In genomic region chr9:13807657-13808056, GRCm38 (mm10) we compare ENCODE assay signal across 22 mouse cellular contexts. TPM values are rescaled to one million over a fixed set of nuclear protein-coding genes. Genes with fewer than 3 reads are reported as not detected.
DNase-seq lines count a peak whose midpoint lies in the region; ATAC-seq and TF ChIP-seq lines count a peak whose summit lies in the region.
"Had no signal": no experiment of that assay in that cellular context is flagged by ENCODE, and none has a peak within 500 bp of the region (broad histone marks: within the 10 kb centered on the region; RNA-seq: fewer than 3 reads in every experiment).

No protein-coding gene starts in this region.

- H3K9ac ChIP-seq in lung, postnatal 0 days (replicated peaks; ENCODE audit: low read depth): no peak overlapping the region
- H3K9ac ChIP-seq in midbrain, embryonic 11.5 days (ENCODE audit: low read length): no peak overlapping the region
- no peak overlapping the region for H3K9ac ChIP-seq in midbrain, embryonic 16.5 days (ENCODE audit: low read depth, low read length)
- H3K9ac ChIP-seq in MEL (ENCODE audit: control insufficient read depth, low read depth, low read length, poor library complexity, severe bottlenecking): no peak overlapping the region

- ATAC-seq in lung, postnatal 0 days: peak; percentile 37; the same call in 1 of the 2 replicates
- ATAC-seq in midbrain, embryonic 11.5 days (ENCODE audit: low FRiP score): no peak
- no peak for ATAC-seq in midbrain, embryonic 16.5 days
- ATAC-seq: activated CD4-positive, CD25-positive, alpha-beta regulatory T cell, adult 4 months; CD4-positive, CD25-positive, alpha-beta regulatory T cell, adult 4 months; Patski had no signal

- peaks cover 23% of the 10 kb centered on the region for H3K36me3 ChIP-seq in lung, postnatal 0 days (ENCODE audit: insufficient read depth, low read length)
- peaks cover 26% of the 10 kb centered on the region for H3K36me3 ChIP-seq in midbrain, embryonic 11.5 days (ENCODE audit: control insufficient read depth, insufficient read depth, low read length)
- peaks cover 26% of the 10 kb centered on the region; the same call in 1 of the 2 replicates for H3K36me3 ChIP-seq in midbrain, embryonic 16.5 days (ENCODE audit: control insufficient read depth, insufficient read depth, low read length)
- H3K36me3 ChIP-seq in MEL (ENCODE audit: control insufficient read depth in 1 of 2, insufficient read depth in 2 of 2, low read length in 2 of 2): peaks cover 5 to 70% of the 10 kb centered on the region in 2 experiments

- H3K4me2 ChIP-seq in lung, postnatal 0 days (replicated peaks; ENCODE audit: low read depth, low read length): no peak overlapping the region
- no peak overlapping the region for H3K4me2 ChIP-seq in midbrain, embryonic 11.5 days
- no peak overlapping the region for H3K4me2 ChIP-seq in midbrain, embryonic 16.5 days (ENCODE audit: low read length)

- TF ChIP-seq RAD21 in MEL (IDR thresholded peaks at IDR 0.05; ENCODE audit: low read depth, low read length): no peak

- H3K79me2 ChIP-seq in MEL (ENCODE audit: control insufficient read depth, insufficient read depth, low read length, poor library complexity): no peaks in the 10 kb centered on the region

- no peaks in the 10 kb centered on the region for H3K4me1 ChIP-seq in lung, postnatal 0 days (ENCODE audit: insufficient read depth, low read depth, low read length)
- no peaks in the 10 kb centered on the region for H3K4me1 ChIP-seq in midbrain, embryonic 11.5 days (ENCODE audit: control insufficient read depth, insufficient read depth, low read length)
- no peaks in the 10 kb centered on the region for H3K4me1 ChIP-seq in midbrain, embryonic 16.5 days (ENCODE audit: control insufficient read depth, insufficient read depth, low read length)
- H3K4me1 ChIP-seq in MEL (ENCODE audit: control insufficient read depth in 1 of 2, insufficient read depth in 2 of 2, low read length in 2 of 2): no peaks in the 10 kb centered on the region

- H3K4me3 ChIP-seq in lung, postnatal 0 days (ENCODE audit: low read depth, low read length): no peak overlapping the region
- H3K4me3 ChIP-seq in midbrain, embryonic 11.5 days (ENCODE audit: low read depth, low read length): no peak overlapping the region
- no peak overlapping the region for H3K4me3 ChIP-seq in midbrain, embryonic 16.5 days (ENCODE audit: low read depth, low read length)
- no peak overlapping the region for H3K4me3 ChIP-seq in MEL (ENCODE audit: control insufficient read depth in 1 of 2, insufficient read depth in 1 of 2, low read depth in 2 of 2, low read length in 2 of 2)

- H3K27me3 ChIP-seq in lung, postnatal 0 days (replicated peaks; ENCODE audit: insufficient read depth, low read length): no peaks in the 10 kb centered on the region
- H3K27me3 ChIP-seq in midbrain, embryonic 11.5 days (ENCODE audit: control insufficient read depth, insufficient read depth, low read length): no peaks in the 10 kb centered on the region
- H3K27me3 ChIP-seq in midbrain, embryonic 16.5 days (ENCODE audit: control insufficient read depth, insufficient read depth, low read depth, low read length): no peaks in the 10 kb centered on the region
- no peaks in the 10 kb centered on the region for H3K27me3 ChIP-seq in MEL (ENCODE audit: control insufficient read depth in 1 of 2, insufficient read depth in 2 of 2, low read length in 2 of 2)
- H3K27me3 ChIP-seq: CH12.LX, Patski had no signal

- TF ChIP-seq POLR2A in MEL (IDR thresholded peaks at IDR 0.05; ENCODE audit: control insufficient read depth in 1 of 2, insufficient read depth in 1 of 2, low read depth in 1 of 2, low read length in 2 of 2, poor library complexity in 1 of 2): no peak; a peak in 1 of 4 replicates

- no peak for TF ChIP-seq EP300 in lung, postnatal 0 days (IDR thresholded peaks at IDR 0.05)
- TF ChIP-seq EP300 in MEL (IDR thresholded peaks at IDR 0.05; ENCODE audit: low read depth in 1 of 2, low read length in 2 of 2): no peak

- H3K9me3 ChIP-seq in lung, postnatal 0 days (ENCODE audit: low read length): no peaks in the 10 kb centered on the region
- no peaks in the 10 kb centered on the region for H3K9me3 ChIP-seq in midbrain, embryonic 11.5 days (ENCODE audit: control insufficient read depth, low read length)
- H3K9me3 ChIP-seq in midbrain, embryonic 16.5 days (replicated peaks; ENCODE audit: control insufficient read depth, low read length, poor library complexity, severe bottlenecking): no peaks in the 10 kb centered on the region
- no peaks in the 10 kb centered on the region for H3K9me3 ChIP-seq in MEL (replicated peaks; ENCODE audit: insufficient read depth, low read length)
- H3K9me3 ChIP-seq: G1E had no signal

- no peak for DNase-seq in lung, postnatal 0 days (ENCODE audit: low spot score)
- DNase-seq in lung, postnatal 36 days: no peak
- DNase-seq in midbrain, embryonic 11.5 days (ENCODE audit: low spot score, missing footprints): peak; percentile 72
- no peak for DNase-seq in MEL (ENCODE audit: low read depth, low spot score)
- no peak for DNase-seq in thymus, postnatal 25 days
- DNase-seq: adrenal gland, adult 2 months; adrenal gland, adult 8-10 months; adrenal gland, postnatal 10 days; adrenal gland, postnatal 14 days; adrenal gland, postnatal 25 days; adrenal gland, postnatal 36 days; B cell, adult 2 months; cerebellum, adult 11 months; cerebellum, adult 11-12 months; cerebellum, adult 18-20 months; cerebellum, adult 2 months had no signal

- TF ChIP-seq CTCF in lung, postnatal 0 days (IDR thresholded peaks at IDR 0.05): no peak
- no peak for TF ChIP-seq CTCF in MEL (IDR thresholded peaks at IDR 0.05 in 2 of 3, conservative IDR thresholded peaks at IDR 0.05 in 1 of 3; ENCODE audit: control insufficient read depth in 1 of 3, insufficient read depth in 1 of 3, low read depth in 2 of 3, low read length in 3 of 3, poor library complexity in 1 of 3, severe bottlenecking in 1 of 3)

- 79% methylated on average over 5 of the region's 5 CpGs for WGBS in lung, postnatal 0 days
- 95% methylated on average over 5 of the region's 5 CpGs for WGBS in midbrain, embryonic 11.5 days
- 94% methylated on average over 5 of the region's 5 CpGs for WGBS in midbrain, embryonic 16.5 days

- no peak overlapping the region for H3K27ac ChIP-seq in lung, postnatal 0 days (ENCODE audit: low read length)
- H3K27ac ChIP-seq in midbrain, embryonic 11.5 days (ENCODE audit: low read depth, low read length): no peak overlapping the region
- H3K27ac ChIP-seq in midbrain, embryonic 16.5 days (ENCODE audit: low read length): no peak overlapping the region
- H3K27ac ChIP-seq in MEL (ENCODE audit: control insufficient read depth, low read depth, low read length): no peak overlapping the region

TF ChIP-seq in MEL, 35 proteins besides CTCF, POLR2A, EP300 and RAD21:
- TF ChIP-seq POLR2AphosphoS2 (IDR thresholded peaks at IDR 0.05; ENCODE audit: low read length) (no peak; the same call in 1 of the 2 replicates), ZMIZ1 (IDR thresholded peaks at IDR 0.05; ENCODE audit: low read depth, low read length) (peak; percentile 62)

RNA-seq across cellular contexts. Expression of gene Cep57, which starts 19.2 kb away (rescaled TPM):
- 26.6 and 26.7 TPM in 2 replicates for polyA plus RNA-seq in lung, postnatal 0 days (2015; fragmentation: Nextera tagmentation; extraction: Ambion mirVana)
- polyA plus RNA-seq in midbrain, embryonic 11.5 days (2014; fragmentation: Nextera tagmentation; extraction: Ambion mirVana): 59.9 and 71.2 TPM in 2 replicates
- polyA plus RNA-seq in midbrain, embryonic 16.5 days (2015; fragmentation: Nextera tagmentation; extraction: Ambion mirVana): 35.2 and 36.5 TPM in 2 replicates
- 89.3 and 98.7 TPM in 2 replicates for total RNA-seq in MEL (2012; rRNA removed)
- polyA plus RNA-seq in MEL (2012; ENCODE audit: insufficient read depth in 1 of 2, insufficient read length in 2 of 2, low read depth in 1 of 2, low replicate concordance in 2 of 2, missing spikeins in 1 of 2): 100 to 1,000 TPM; 119 to 142 TPM

RNA-seq across cellular contexts. Expression of gene Fam76b, which starts 19.9 kb away (rescaled TPM):
- 17.0 and 17.7 TPM in 2 replicates for polyA plus RNA-seq in lung, postnatal 0 days (2015; fragmentation: Nextera tagmentation; extraction: Ambion mirVana)
- 28.9 and 33.6 TPM in 2 replicates for polyA plus RNA-seq in midbrain, embryonic 11.5 days (2014; fragmentation: Nextera tagmentation; extraction: Ambion mirVana)
- polyA plus RNA-seq in midbrain, embryonic 16.5 days (2015; fragmentation: Nextera tagmentation; extraction: Ambion mirVana): 16.3 and 21.3 TPM in 2 replicates
- total RNA-seq in MEL (2012; rRNA removed): 27.9 and 32.3 TPM in 2 replicates
- polyA plus RNA-seq in MEL (2012; ENCODE audit: insufficient read depth in 1 of 2, insufficient read length in 2 of 2, low read depth in 1 of 2, low replicate concordance in 2 of 2, missing spikeins in 1 of 2): 10 to 100 TPM; 39.2 to 43.8 TPM

RNA-seq across cellular contexts. Expression of gene Mtmr2, which starts 59.4 kb away (rescaled TPM):
- 58.1 and 62.6 TPM in 2 replicates for polyA plus RNA-seq in lung, postnatal 0 days (2015; fragmentation: Nextera tagmentation; extraction: Ambion mirVana)
- 78.4 and 89.0 TPM in 2 replicates for polyA plus RNA-seq in midbrain, embryonic 11.5 days (2014; fragmentation: Nextera tagmentation; extraction: Ambion mirVana)
- 56.5 and 57.9 TPM in 2 replicates for polyA plus RNA-seq in midbrain, embryonic 16.5 days (2015; fragmentation: Nextera tagmentation; extraction: Ambion mirVana)
- 75.2 and 80.5 TPM in 2 replicates for total RNA-seq in MEL (2012; rRNA removed)
- polyA plus RNA-seq in MEL (2012; ENCODE audit: insufficient read depth in 1 of 2, insufficient read length in 2 of 2, low read depth in 1 of 2, low replicate concordance in 2 of 2, missing spikeins in 1 of 2): 10 to 100 TPM; 47.1 to 95.8 TPM
